Mouse (Mus musculus) CD4-positive helper T cell, adult 2 months (primary cell): Measurements from ENCODE around the gene Cdca8.

Experiments
- DNase-seq: peaks from one replicate; pipeline ENCODE4 v3.0.0-alpha.2; 2012; ENCODE audit warnings: low read depth, missing footprints, low spot score

The Cdca8 gene

DNA sequence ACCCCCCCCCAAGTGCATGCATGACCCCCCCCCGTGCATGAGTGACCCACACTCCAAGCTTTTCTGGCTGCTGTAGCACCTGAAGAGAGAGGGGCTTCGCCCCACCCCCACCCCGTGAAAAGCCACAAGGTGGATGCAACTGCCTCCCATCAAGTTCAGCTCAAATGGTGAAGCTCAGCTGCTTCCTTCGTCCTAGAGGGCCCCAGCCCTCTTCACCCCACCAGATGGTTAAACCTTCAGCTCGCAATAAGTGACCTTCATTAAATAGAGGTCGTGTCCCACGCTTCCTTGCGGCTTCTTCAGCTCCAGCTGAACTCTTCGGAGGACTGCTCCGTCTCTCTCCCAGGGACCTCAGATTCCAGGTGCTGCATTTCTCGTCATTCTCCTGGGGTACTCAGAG, 58.5 kb downstream of the Cdca8 start, which contains the start of gene Epha10:
Gene Epha10 (plus strand): TSS at position 301 of the 400 bp plus-strand sequence.
- DNase-seq = no peak

DNA sequence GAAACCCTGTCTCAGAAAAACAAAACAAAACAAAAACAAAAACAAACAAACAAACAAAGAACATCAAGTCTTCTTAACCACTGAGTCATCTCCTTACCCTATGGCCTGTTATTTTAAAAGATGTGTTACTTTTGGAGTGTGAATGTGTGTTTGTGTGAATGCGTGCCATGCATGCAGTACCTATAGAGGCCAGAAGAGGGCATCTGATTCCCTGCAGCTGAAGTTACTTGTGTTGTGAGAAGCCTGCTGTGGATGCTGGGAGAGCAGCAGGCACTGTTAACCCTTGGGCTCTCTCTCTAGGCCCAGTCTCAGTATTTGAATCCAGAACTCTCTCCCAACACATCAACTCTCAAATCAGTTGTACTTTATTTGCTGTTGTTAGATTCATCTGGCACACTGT, 66.4 kb downstream of the Cdca8 start:
- DNase-seq = no peak
